Mouse (Mus musculus): ENCODE data around the gene Fgfr1op. TPM values are rescaled to one million over a fixed set of nuclear protein-coding genes. Genes with fewer than 3 reads are reported as not detected.

Gene Fgfr1op
- total and polyA plus RNA-seq, 2 experiments from 2014 or later = 8.3 to 16.1 TPM

- H3K9me3 ChIP-seq (replicated peaks; ENCODE audit: control insufficient read depth, low read length) = no peaks in the 10 kb centered on the region
- no peak for ATAC-seq (ENCODE audit: insufficient read depth, low read depth)
- H3K27ac ChIP-seq (ENCODE audit: low read depth) = no peak overlapping the region
- DNase-seq (ENCODE audit: low spot score) = no peak
- peaks cover 67% of the 10 kb centered on the region for H3K36me3 ChIP-seq (replicated peaks; ENCODE audit: control insufficient read depth, insufficient read depth, low read length)
- H3K4me3 ChIP-seq (ENCODE audit: low read depth, low read length) = no peak overlapping the region
- no peaks in the 10 kb centered on the region for H3K27me3 ChIP-seq (ENCODE audit: control insufficient read depth, insufficient read depth, low read length)
- no peaks in the 10 kb centered on the region for H3K4me1 ChIP-seq (ENCODE audit: control insufficient read depth, insufficient read depth)
- TF ChIP-seq EP300 (IDR thresholded peaks at IDR 0.05; ENCODE audit: low read depth) (no peak), CTCF (IDR thresholded peaks at IDR 0.05; ENCODE audit: low read depth) (no peak)
- no peak overlapping the region for H3K9ac ChIP-seq (replicated peaks; ENCODE audit: low read depth, low read length)
- WGBS = 67% methylated on average over 4 of the region's 4 CpGs
- H3K4me2 ChIP-seq (ENCODE audit: low read depth, low read length) = no peak overlapping the region
Measured at GRCm38 (mm10) chr17:8171081-8171480, 5.8 kb downstream of the Fgfr1op start.

GRCm38 (mm10) chr17:8177090-8177489 lies 11.8 kb downstream of the Fgfr1op start:
- H3K36me3 ChIP-seq (replicated peaks; ENCODE audit: control insufficient read depth, insufficient read depth, low read length) = peaks cover 77% of the 10 kb centered on the region
- ATAC-seq (ENCODE audit: insufficient read depth, low read depth) (no peak), DNase-seq (ENCODE audit: low spot score) (no peak)
- H3K4me2 ChIP-seq (ENCODE audit: low read depth, low read length) = no peak overlapping the region
- no peak overlapping the region for H3K9ac ChIP-seq (replicated peaks; ENCODE audit: low read depth, low read length)
- no peaks in the 10 kb centered on the region for H3K27me3 ChIP-seq (ENCODE audit: control insufficient read depth, insufficient read depth, low read length)
- 93% methylated on average over 5 of the region's 5 CpGs for WGBS
- TF ChIP-seq CTCF (IDR thresholded peaks at IDR 0.05; ENCODE audit: low read depth) (no peak), EP300 (IDR thresholded peaks at IDR 0.05; ENCODE audit: low read depth) (no peak)
- no peaks in the 10 kb centered on the region for H3K9me3 ChIP-seq (replicated peaks; ENCODE audit: control insufficient read depth, low read length)
- no peak overlapping the region for H3K27ac ChIP-seq (ENCODE audit: low read depth)
- no peak overlapping the region for H3K4me3 ChIP-seq (ENCODE audit: low read depth, low read length)
- H3K4me1 ChIP-seq (ENCODE audit: control insufficient read depth, insufficient read depth) = no peaks in the 10 kb centered on the region

- Histone ChIP-seq H3K9me3 (replicated peaks; ENCODE audit: control insufficient read depth, low read length) (no peaks in the 10 kb centered on the region), H3K36me3 (replicated peaks; ENCODE audit: control insufficient read depth, insufficient read depth, low read length) (peaks cover 77% of the 10 kb centered on the region), H3K4me1 (ENCODE audit: control insufficient read depth, insufficient read depth) (peaks cover 6% of the 10 kb centered on the region), H3K4me2 (ENCODE audit: low read depth, low read length) (no peak overlapping the region), H3K4me3 (ENCODE audit: low read depth, low read length) (no peak overlapping the region), H3K27ac (ENCODE audit: low read depth) (peak overlapping the region; percentile 66), H3K27me3 (ENCODE audit: control insufficient read depth, insufficient read depth, low read length) (no peaks in the 10 kb centered on the region), H3K9ac (replicated peaks; ENCODE audit: low read depth, low read length) (no peak overlapping the region)
- peak; percentile 13 for DNase-seq (ENCODE audit: low spot score)
- WGBS = 43% methylated on average over 5 of the region's 5 CpGs
- peak; percentile 67 for ATAC-seq (ENCODE audit: insufficient read depth, low read depth)
- TF ChIP-seq EP300 (IDR thresholded peaks at IDR 0.05; ENCODE audit: low read depth) = no peak
- TF ChIP-seq CTCF (IDR thresholded peaks at IDR 0.05; ENCODE audit: low read depth) = no peak
Measured at GRCm38 (mm10) chr17:8183815-8184214, 18.5 kb downstream of the Fgfr1op start.

GRCm38 (mm10) chr17:8184217-8184616 lies 18.9 kb downstream of the Fgfr1op start:
- peaks cover 81% of the 10 kb centered on the region for H3K36me3 ChIP-seq (replicated peaks; ENCODE audit: control insufficient read depth, insufficient read depth, low read length)
- H3K9ac ChIP-seq (replicated peaks; ENCODE audit: low read depth, low read length) = no peak overlapping the region
- ATAC-seq (ENCODE audit: insufficient read depth, low read depth) (no peak), DNase-seq (ENCODE audit: low spot score) (no peak)
- H3K27me3 ChIP-seq (ENCODE audit: control insufficient read depth, insufficient read depth, low read length) = no peaks in the 10 kb centered on the region
- 39% methylated on average over 7 of the region's 7 CpGs for WGBS
- H3K4me1 ChIP-seq (ENCODE audit: control insufficient read depth, insufficient read depth) = peaks cover 6% of the 10 kb centered on the region
- H3K4me3 ChIP-seq (ENCODE audit: low read depth, low read length) = no peak overlapping the region
- TF ChIP-seq CTCF (IDR thresholded peaks at IDR 0.05; ENCODE audit: low read depth) = no peak
- TF ChIP-seq EP300 (IDR thresholded peaks at IDR 0.05; ENCODE audit: low read depth) = no peak
- no peak overlapping the region for H3K4me2 ChIP-seq (ENCODE audit: low read depth, low read length)
- H3K9me3 ChIP-seq (replicated peaks; ENCODE audit: control insufficient read depth, low read length) = no peaks in the 10 kb centered on the region
- H3K27ac ChIP-seq (ENCODE audit: low read depth) = peak overlapping the region; percentile 66

GRCm38 (mm10) chr17:8193678-8194077 lies 28.4 kb downstream of the Fgfr1op start:
- H3K9ac ChIP-seq (replicated peaks; ENCODE audit: low read depth, low read length) = no peak overlapping the region
- H3K9me3 ChIP-seq (replicated peaks; ENCODE audit: control insufficient read depth, low read length) = no peaks in the 10 kb centered on the region
- H3K4me2 ChIP-seq (ENCODE audit: low read depth, low read length) = no peak overlapping the region
- H3K4me1 ChIP-seq (ENCODE audit: control insufficient read depth, insufficient read depth) = no peaks in the 10 kb centered on the region
- no peak overlapping the region for H3K4me3 ChIP-seq (ENCODE audit: low read depth, low read length)
- H3K36me3 ChIP-seq (replicated peaks; ENCODE audit: control insufficient read depth, insufficient read depth, low read length) = peaks cover 75% of the 10 kb centered on the region
- WGBS = 54% methylated on average over 8 of the region's 8 CpGs
- ATAC-seq (ENCODE audit: insufficient read depth, low read depth) = no peak
- no peak overlapping the region for H3K27ac ChIP-seq (ENCODE audit: low read depth)
- H3K27me3 ChIP-seq (ENCODE audit: control insufficient read depth, insufficient read depth, low read length) = no peaks in the 10 kb centered on the region
- TF ChIP-seq CTCF (IDR thresholded peaks at IDR 0.05; ENCODE audit: low read depth) = no peak
- no peak for TF ChIP-seq EP300 (IDR thresholded peaks at IDR 0.05; ENCODE audit: low read depth)
- no peak for DNase-seq (ENCODE audit: low spot score)

GRCm38 (mm10) chr17:8195685-8196376 lies 30.5 kb downstream of the Fgfr1op start:
- no peak overlapping the region for H3K4me2 ChIP-seq (ENCODE audit: low read depth, low read length)
- DNase-seq (ENCODE audit: low spot score) (no peak), ATAC-seq (ENCODE audit: insufficient read depth, low read depth) (no peak)
- TF ChIP-seq CTCF (IDR thresholded peaks at IDR 0.05; ENCODE audit: low read depth) (no peak), EP300 (IDR thresholded peaks at IDR 0.05; ENCODE audit: low read depth) (no peak)
- H3K36me3 ChIP-seq (replicated peaks; ENCODE audit: control insufficient read depth, insufficient read depth, low read length) = peaks cover 54% of the 10 kb centered on the region
- H3K27me3 ChIP-seq (ENCODE audit: control insufficient read depth, insufficient read depth, low read length) = no peaks in the 10 kb centered on the region
- H3K4me1 ChIP-seq (ENCODE audit: control insufficient read depth, insufficient read depth) = no peaks in the 10 kb centered on the region
- WGBS = 70% methylated on average over 8 of the region's 8 CpGs
- no peak overlapping the region for H3K27ac ChIP-seq (ENCODE audit: low read depth)
- H3K4me3 ChIP-seq (ENCODE audit: low read depth, low read length) = no peak overlapping the region
- no peak overlapping the region for H3K9ac ChIP-seq (replicated peaks; ENCODE audit: low read depth, low read length)
- no peaks in the 10 kb centered on the region for H3K9me3 ChIP-seq (replicated peaks; ENCODE audit: control insufficient read depth, low read length)

Data from heart, postnatal 0 days (tissue).